Mouse (Mus musculus) thymus, adult 2 months (tissue): ENCODE data around the gene Gm5771. TPM values are rescaled to one million over a fixed set of nuclear protein-coding genes. Genes with fewer than 3 reads are reported as not detected.
"Not testable (repeated sequence)": the region's sequence is repeated elsewhere in the genome, so short reads cannot be mapped to it uniquely, and the experiment has no call there.

ENCODE experiments used
- DNase-seq: peaks from one replicate; pipeline ENCODE4 v3.0.0; 2021
- H3K27ac ChIP-seq: fragments of 200-500 bp; 2 replicates; pipeline ENCODE4 v1.5.1; 2012; ENCODE audit warnings: low read length, control low read depth; ENCODE audit not compliant: control insufficient read depth, insufficient read depth
- H3K27me3 ChIP-seq: fragments of 200-500 bp; 2 replicates; pipeline ENCODE4 v1.6.1; 2012; ENCODE audit warnings: mild to moderate bottlenecking, low read length, moderate library complexity, mixed read lengths; ENCODE audit not compliant: control insufficient read depth, insufficient read depth
- H3K36me3 ChIP-seq: fragments of 200-500 bp; 2 replicates; pipeline ENCODE4 v1.6.1; 2012; ENCODE audit warnings: mild to moderate bottlenecking, low read length, moderate library complexity; ENCODE audit not compliant: control insufficient read depth, insufficient read depth
- H3K4me1 ChIP-seq: fragments of 200-500 bp; replicated peaks from 2 replicates; pipeline ENCODE4 v1.6.1; 2012; ENCODE audit warnings: low read length; ENCODE audit not compliant: control insufficient read depth, insufficient read depth
- H3K4me3 ChIP-seq: fragments of 200-500 bp; 2 replicates; pipeline ENCODE4 v1.5.1; 2012; ENCODE audit warnings: mild to moderate bottlenecking, low read length, control low read depth, moderate library complexity; ENCODE audit not compliant: control insufficient read depth, insufficient read depth
- CTCF ChIP-seq: fragments of 200-500 bp; IDR thresholded peaks from 2 replicates; pipeline ENCODE4 v1.5.1; 2012; ENCODE audit warnings: mild to moderate bottlenecking, control low read depth, low read length, moderate library complexity, borderline replicate concordance; ENCODE audit not compliant: control insufficient read depth, poor library complexity, insufficient read depth; ENCODE audit errors: extremely low read depth
- POLR2A ChIP-seq: fragments of 200-500 bp; IDR thresholded peaks from 2 replicates; pipeline ENCODE4 v1.6.1; 2012; ENCODE audit warnings: mild to moderate bottlenecking, low read length, control low read depth, moderate library complexity; ENCODE audit not compliant: control insufficient read depth, poor library complexity, insufficient read depth; ENCODE audit errors: extremely low read depth
- WGBS: fragments of 180-500 bp; shearing (Covaris S2); methylation state at CpG from one replicate; pipeline ENCODE4 v1.1.7; 2018; 5-methylcytosine and 5-hydroxymethylcytosine counted together
- polyA plus RNA-seq: library from polyadenylated mRNA; depleted of rRNA; stranded (reverse); fragments of >200 nt; gene quantifications from 2 replicates; pipeline ENCODE4 v1.2.3, GENCODE M21; 2012; rRNA removed

Gm5771 gene
- 1.4 and 1.9 TPM in 2 replicates for polyA plus RNA-seq

DNA sequence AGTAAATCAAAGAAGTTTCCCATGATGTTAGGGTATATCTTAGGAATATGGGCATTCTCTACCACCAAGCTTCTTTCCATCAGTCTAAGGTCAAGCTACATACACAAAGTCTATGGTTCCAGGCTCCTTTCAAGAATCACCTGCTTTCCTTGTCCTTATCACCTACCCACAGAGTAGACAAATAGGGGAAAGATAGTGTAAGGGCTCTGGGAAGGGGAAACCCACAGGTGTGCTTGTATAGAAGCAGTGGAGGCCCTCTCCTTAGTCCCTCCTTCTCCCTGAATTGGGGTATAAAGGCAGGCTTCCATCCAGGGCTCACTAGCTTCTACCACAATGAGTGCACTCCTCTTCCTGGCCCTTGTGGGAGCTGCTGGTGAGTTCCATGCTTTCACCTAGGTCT is at the start of gene Gm5771:
Gm5771 (plus strand) TSS at position 301 of the 400 bp plus-strand sequence.
- not testable (repeated sequence) for H3K4me3 ChIP-seq, DNase-seq, H3K4me1 ChIP-seq, H3K27ac ChIP-seq, H3K36me3 ChIP-seq, H3K27me3 ChIP-seq

DNA sequence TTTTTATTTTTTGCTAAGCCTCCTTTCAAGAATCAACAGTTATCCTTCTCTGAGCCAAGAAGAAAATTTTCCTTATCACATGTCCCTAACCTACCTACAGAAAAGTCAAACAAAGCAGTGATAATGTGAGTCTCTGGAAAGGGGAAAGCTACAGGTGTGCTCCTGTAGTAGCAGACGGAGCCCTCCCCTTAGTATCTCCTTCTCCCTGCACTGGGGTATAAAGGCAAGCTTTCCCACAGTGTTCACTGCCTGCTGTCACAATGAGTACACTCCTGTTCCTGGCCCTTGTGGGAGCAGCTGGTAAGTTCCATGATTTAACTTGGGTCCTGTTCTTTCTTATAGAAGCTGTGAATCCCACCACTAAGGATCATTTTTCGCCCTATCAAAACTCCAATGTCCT is 38.2 kb upstream of the Gm5771 start, which contains the start of gene Try10:
Try10 (plus strand) TSS at position 174 of the 400 bp plus-strand sequence.
- Histone ChIP-seq H3K4me1 (no peaks in the 10 kb centered on the region), H3K4me3 (no peak within 1 kb of the TSS), H3K27ac (no peak within 1 kb of the TSS), H3K27me3 (no peaks in the 10 kb centered on the region), H3K36me3 (no peaks in the 10 kb centered on the region)
- 85% methylated on average over 2 of the region's 2 CpGs for WGBS
- DNase-seq = no peak
- TF ChIP-seq CTCF (no peak), POLR2A (no peak)

DNA sequence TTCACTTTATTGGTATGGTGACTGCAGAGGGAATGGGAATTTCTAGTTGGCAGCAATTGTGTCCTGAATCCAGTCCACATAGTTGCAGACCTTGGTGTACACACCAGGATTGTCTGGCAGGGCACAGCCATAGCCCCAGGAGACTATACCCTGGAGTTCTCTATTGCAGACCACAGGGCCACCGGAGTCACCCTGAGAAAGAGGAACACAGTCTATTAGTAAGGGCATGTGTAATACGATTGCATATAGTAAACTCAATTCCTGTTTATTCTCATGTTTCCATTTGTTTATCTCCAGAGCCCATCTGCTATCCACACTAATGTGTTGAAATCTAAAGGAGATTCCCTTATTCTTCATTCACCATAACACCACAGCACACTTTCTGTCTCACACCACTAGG is 18.4 kb upstream of the Gm5771 start:
- not testable (repeated sequence) for DNase-seq, H3K27ac ChIP-seq, H3K27me3 ChIP-seq, H3K4me3 ChIP-seq, H3K36me3 ChIP-seq, H3K4me1 ChIP-seq
- WGBS = 43% methylated on average over 1 of the region's 2 CpGs

DNA sequence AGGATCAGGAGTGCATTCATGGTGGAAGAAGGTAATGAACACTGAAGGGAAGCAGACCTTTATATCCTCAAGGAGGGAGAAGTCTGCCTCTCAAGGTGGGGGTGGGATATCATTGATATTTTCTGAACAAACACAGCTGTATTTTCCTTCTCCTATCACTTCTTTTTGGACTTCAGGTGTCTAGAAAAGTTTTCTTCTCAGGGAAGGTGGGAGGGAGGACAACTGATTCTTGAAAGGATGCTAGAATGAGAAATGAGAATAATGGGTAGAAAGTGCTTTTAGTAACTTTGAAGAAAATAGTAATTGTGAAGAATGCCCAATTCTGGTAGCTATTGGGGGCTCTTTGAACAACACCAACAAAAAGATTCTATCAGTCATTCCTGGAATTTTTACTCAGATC is 14.6 kb upstream of the Gm5771 start, which contains the start of gene Prss3:
Prss3 (minus strand) TSS at position 101 of the 400 bp plus-strand sequence.
- H3K4me1 ChIP-seq, H3K27me3 ChIP-seq, DNase-seq, H3K4me3 ChIP-seq, H3K27ac ChIP-seq, H3K36me3 ChIP-seq: not testable (repeated sequence)

DNA sequence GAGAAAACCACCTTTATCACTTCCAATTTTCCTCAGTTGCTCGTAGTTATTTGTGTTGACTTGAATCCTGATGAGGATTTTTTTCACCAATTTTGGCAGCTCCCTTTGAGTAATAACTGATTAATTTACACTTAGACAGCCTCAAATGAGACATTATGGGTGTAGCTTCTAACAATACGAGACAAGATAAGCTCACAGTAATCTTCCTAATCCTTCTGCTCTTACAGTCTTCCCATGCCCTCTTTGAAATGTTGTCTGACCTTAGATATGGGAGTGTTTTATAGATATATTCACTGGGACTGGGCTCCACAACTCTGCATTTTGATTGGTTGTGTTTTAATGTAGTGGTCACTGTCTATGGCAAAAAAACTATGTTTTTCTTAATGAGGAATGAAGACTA is 5.4 kb upstream of the Gm5771 start:
- TF ChIP-seq CTCF (no peak), POLR2A (no peak)
- H3K27me3 ChIP-seq = no peaks in the 10 kb centered on the region
- no peak for DNase-seq
- no peak overlapping the region for H3K27ac ChIP-seq
- H3K4me3 ChIP-seq = no peak overlapping the region
- no peaks in the 10 kb centered on the region for H3K4me1 ChIP-seq
- WGBS = 97% methylated on average over 2 of the region's 2 CpGs
- H3K36me3 ChIP-seq = no peaks in the 10 kb centered on the region

DNA sequence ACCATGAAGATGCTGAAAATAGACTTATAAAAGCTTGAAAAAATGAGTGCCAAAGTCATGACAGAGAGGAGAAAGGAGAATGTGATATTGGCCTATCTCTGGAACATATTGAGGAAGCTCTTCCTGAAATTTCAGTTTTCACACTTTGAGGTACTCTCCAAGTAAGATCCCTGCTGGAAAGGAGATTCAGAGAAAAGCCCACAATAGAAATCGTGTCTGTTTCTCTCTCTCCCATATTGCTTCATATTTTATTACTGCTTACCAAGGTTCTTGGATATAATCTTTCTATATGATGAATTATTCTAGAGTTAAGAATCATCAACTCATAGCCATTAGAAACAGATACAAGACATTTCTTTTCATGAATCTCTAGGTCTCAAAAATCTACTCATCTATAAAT is 516 bp upstream of the Gm5771 start:
- H3K27me3 ChIP-seq, H3K4me1 ChIP-seq, DNase-seq, H3K27ac ChIP-seq, H3K36me3 ChIP-seq, H3K4me3 ChIP-seq: not testable (repeated sequence)
- 94% methylated on average over 1 of the region's 1 CpGs for WGBS

DNA sequence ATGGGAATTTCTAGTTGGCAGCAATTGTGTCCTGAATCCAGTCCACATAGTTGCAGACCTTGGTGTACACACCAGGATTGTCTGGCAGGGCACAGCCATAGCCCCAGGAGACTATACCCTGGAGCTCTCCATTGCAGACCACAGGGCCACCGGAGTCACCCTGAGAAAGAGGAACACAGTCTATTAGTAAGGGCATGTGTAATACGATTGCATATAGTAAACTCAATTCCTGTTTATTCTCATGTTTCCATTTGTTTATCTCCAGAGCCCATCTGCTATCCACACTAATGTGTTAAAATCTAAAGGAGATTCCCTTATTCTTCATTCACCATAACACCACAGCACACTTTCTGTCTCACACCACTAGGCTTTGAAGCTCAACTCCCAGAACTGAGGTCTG is 50.1 kb downstream of the Gm5771 start:
- H3K4me3 ChIP-seq, H3K27me3 ChIP-seq, H3K36me3 ChIP-seq, H3K27ac ChIP-seq, DNase-seq, H3K4me1 ChIP-seq: not testable (repeated sequence)
- WGBS = no CpG with 5 or more reads among the region's 2 CpGs

DNA sequence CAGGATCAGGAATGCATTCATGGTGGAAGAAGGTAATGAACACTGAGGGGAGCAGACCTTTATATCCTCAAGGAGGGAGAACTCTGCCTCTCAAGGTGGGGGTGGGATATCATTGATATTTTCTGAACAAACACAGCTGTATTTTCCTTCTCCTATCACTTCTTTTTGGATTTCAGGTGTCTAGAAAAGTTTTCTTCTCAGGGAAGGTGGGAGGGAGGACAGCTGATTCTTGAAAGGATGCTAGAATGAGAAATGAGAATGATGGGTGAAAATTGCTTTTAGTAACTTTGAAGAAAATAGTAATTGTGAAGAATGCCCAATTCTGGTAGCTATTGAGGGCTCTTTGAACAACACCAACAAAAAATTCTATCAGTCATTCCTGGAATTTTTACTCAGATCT is 53.9 kb downstream of the Gm5771 start, which contains the start of gene Gm10334:
Gm10334 (minus strand) TSS at position 101 of the 400 bp plus-strand sequence.
- not testable (repeated sequence) for H3K27ac ChIP-seq, H3K4me3 ChIP-seq, H3K36me3 ChIP-seq, H3K4me1 ChIP-seq, H3K27me3 ChIP-seq, DNase-seq

Other genes with a start within 250 kb of the Gm5771 start
- gene Try4, start 90.1 kb upstream of the Gm5771 start, polyA plus RNA-seq = 0.50 and 0.64 TPM in 2 replicates
- gene Try5, start 75.5 kb upstream of the Gm5771 start, polyA plus RNA-seq = 0.71 TPM in 1 of 2 replicates, not detected in the other
- gene Try10, start 38.3 kb upstream of the Gm5771 start, polyA plus RNA-seq = not detected in 2 replicates
- 0.20 and 0.31 TPM in 2 replicates for gene Prss3, start 14.7 kb upstream of the Gm5771 start, polyA plus RNA-seq
- gene Gm10334, start 53.8 kb downstream of the Gm5771 start, polyA plus RNA-seq = 0.28 and 0.30 TPM in 2 replicates
- 0.62 and 1.0 TPM in 2 replicates for gene Prss1, start 66.6 kb downstream of the Gm5771 start, polyA plus RNA-seq
- 9.8 and 13.8 TPM in 2 replicates for gene Prss2, start 129.4 kb downstream of the Gm5771 start, polyA plus RNA-seq
- 277 and 293 TPM in 2 replicates for gene Ephb6, start 213.1 kb downstream of the Gm5771 start, polyA plus RNA-seq
- gene Trpv6, start 244.0 kb downstream of the Gm5771 start, polyA plus RNA-seq = 0.05 TPM in 2 replicates